Mouse (Mus musculus) heart, adult 2 months (tissue): ENCODE results near the gene Arf1.

Experiments used
- CTCF ChIP-seq: fragments of 200-600 bp; IDR thresholded peaks from 2 replicates; pipeline ENCODE4 v1.8.1; 2022; ENCODE audit warnings: antibody characterized with exemption, mild to moderate bottlenecking, moderate library complexity
- EP300 ChIP-seq: fragments of 200-500 bp; IDR thresholded peaks from 2 replicates; pipeline ENCODE4 v1.6.1; 2011; ENCODE audit warnings: low read depth, low read length, control low read depth; ENCODE audit not compliant: insufficient read depth

GRCm38 (mm10) chr11:59274184-59274583, 46.1 kb upstream of the Arf1 start:
- TF ChIP-seq EP300 (no peak), CTCF (no peak)
